Mouse (Mus musculus) embryonic facial prominence, embryonic 10.5 days (tissue): ENCODE data around the gene Rsph3b. TPM values are rescaled to one million over a fixed set of nuclear protein-coding genes. Genes with fewer than 3 reads are reported as not detected.

Experiments used
- DNase-seq: peaks from one replicate; pipeline ENCODE4 v3.0.0-alpha.2; 2017; ENCODE audit warnings: low spot score
- H3K27ac ChIP-seq: fragments of 300-500 bp; sonication (generic); replicated peaks from 2 replicates; pipeline ENCODE4 v1.5.1; 2016; ENCODE audit warnings: mild to moderate bottlenecking
- H3K27me3 ChIP-seq: fragments of 300-500 bp; sonication (generic); replicated peaks from 2 replicates; pipeline ENCODE4 v1.6.1; 2016; ENCODE audit warnings: low read depth, mild to moderate bottlenecking; ENCODE audit not compliant: poor library complexity, severe bottlenecking
- H3K36me3 ChIP-seq: fragments of 300-500 bp; sonication (generic); replicated peaks from 2 replicates; pipeline ENCODE4 v1.6.1; 2016; ENCODE audit warnings: mild to moderate bottlenecking, moderate library complexity
- H3K4me1 ChIP-seq: fragments of 300-500 bp; sonication (generic); 2 replicates; pipeline ENCODE4 v1.6.1; 2016
- H3K4me3 ChIP-seq: fragments of 300-500 bp; sonication (generic); 2 replicates; pipeline ENCODE4 v1.5.1; 2016; ENCODE audit warnings: mild to moderate bottlenecking, moderate library complexity
- H3K9me3 ChIP-seq: fragments of 300-500 bp; sonication (generic); 2 replicates; pipeline ENCODE4 v1.6.1; 2016; ENCODE audit warnings: mild to moderate bottlenecking
- WGBS: fragments of 180-500 bp; shearing (Covaris S2); methylation state at CpG from one replicate; pipeline ENCODE4 v1.1.7; 2016; 5-methylcytosine and 5-hydroxymethylcytosine counted together
- polyA plus RNA-seq: library from polyadenylated mRNA; unstranded; fragments of >200 nt; fragmentation: Nextera tagmentation; extraction: Ambion mirVana; gene quantifications from 2 replicates; pipeline ENCODE4 v1.2.1, GENCODE M21; 2016

Gene Rsph3b
- polyA plus RNA-seq, 1 experiment from 2014 or later, result 31.5 TPM

GRCm38 (mm10) chr17:6868810-6869209, 79.7 kb downstream of the Rsph3b start:
- Histone ChIP-seq H3K36me3 (no peaks in the 10 kb centered on the region), H3K4me3 (no peak overlapping the region)

DNA sequence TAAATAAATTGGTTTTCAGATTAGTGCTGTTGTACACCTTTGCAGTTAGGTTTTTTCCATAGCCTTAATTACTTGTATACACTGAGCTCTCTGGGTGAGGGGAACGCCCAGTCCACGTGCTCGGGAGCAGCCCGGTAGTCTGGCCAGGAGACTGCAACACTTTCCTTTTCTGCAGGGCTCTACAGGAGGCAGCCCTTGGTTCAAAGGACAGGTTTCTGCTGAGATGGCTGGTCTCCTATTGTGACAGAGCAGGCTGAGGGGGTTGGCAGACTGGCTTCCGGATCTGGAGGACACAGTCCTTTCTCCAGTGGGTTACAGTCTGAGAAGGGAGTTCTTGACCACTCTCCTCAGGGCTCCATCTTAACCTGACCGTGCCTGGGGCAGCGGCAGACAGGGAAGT, 80.7 kb downstream of the Rsph3b start:
- Histone ChIP-seq H3K4me1 (peaks cover 23% of the 10 kb centered on the region), H3K4me3 (no peak overlapping the region), H3K9me3 (no peaks in the 10 kb centered on the region), H3K27ac (no peak overlapping the region), H3K36me3 (no peaks in the 10 kb centered on the region), H3K27me3 (peaks cover 36% of the 10 kb centered on the region)
- DNase-seq, result no peak
- 22% methylated on average over 7 of the region's 7 CpGs for WGBS

More at GRCm38 (mm10) chr17:6868810-6869209, 79.7 kb downstream of the Rsph3b start:
- peaks cover 23% of the 10 kb centered on the region for H3K4me1 ChIP-seq
- H3K27me3 ChIP-seq, result peaks cover 26% of the 10 kb centered on the region
- DNase-seq, result no peak
- peaks cover 3% of the 10 kb centered on the region; the same call in 1 of the 2 replicates for H3K9me3 ChIP-seq
- no peak overlapping the region; the same call in 1 of the 2 replicates for H3K27ac ChIP-seq

DNA sequence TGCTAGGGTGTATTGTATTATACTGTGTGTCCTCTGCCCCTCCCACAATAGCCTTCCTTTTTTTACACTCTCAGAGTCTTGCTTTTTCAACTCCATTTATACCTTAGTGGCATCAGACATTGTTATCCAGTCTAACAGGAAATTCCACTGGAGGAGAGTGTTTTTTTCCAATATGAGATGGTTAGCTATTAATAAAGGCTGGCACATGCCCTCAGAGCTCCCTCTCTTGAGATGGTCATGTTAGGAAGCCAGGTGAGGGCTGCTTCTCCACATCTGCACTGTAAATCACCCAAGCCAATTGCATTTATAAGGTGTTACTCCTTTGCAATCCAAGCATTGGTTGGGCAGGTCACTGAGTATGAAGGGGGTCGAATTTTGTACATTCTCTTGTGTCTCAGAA, 81.9 kb downstream of the Rsph3b start:
- no peaks in the 10 kb centered on the region for H3K36me3 ChIP-seq
- H3K9me3 ChIP-seq, result no peaks in the 10 kb centered on the region
- no peak for DNase-seq
- H3K27me3 ChIP-seq, result peaks cover 48% of the 10 kb centered on the region
- 70% methylated on average over 1 of the region's 1 CpGs for WGBS
- H3K4me3 ChIP-seq, result no peak overlapping the region
- peaks cover 31% of the 10 kb centered on the region for H3K4me1 ChIP-seq
- no peak overlapping the region for H3K27ac ChIP-seq

- Histone ChIP-seq H3K9me3 (no peaks in the 10 kb centered on the region), H3K4me1 (peaks cover 41% of the 10 kb centered on the region), H3K4me3 (no peak overlapping the region), H3K27ac (no peak overlapping the region), H3K27me3 (peaks cover 58% of the 10 kb centered on the region), H3K36me3 (no peaks in the 10 kb centered on the region)
- no peak for DNase-seq
- 63% methylated on average over 5 of the region's 5 CpGs for WGBS
Measured at GRCm38 (mm10) chr17:6865580-6865979, 82.9 kb downstream of the Rsph3b start.

- Histone ChIP-seq H3K27me3 (peaks cover 65% of the 10 kb centered on the region), H3K27ac (no peak overlapping the region), H3K9me3 (no peaks in the 10 kb centered on the region), H3K36me3 (no peaks in the 10 kb centered on the region), H3K4me1 (peaks cover 48% of the 10 kb centered on the region), H3K4me3 (no peak overlapping the region)
- WGBS, result 29% methylated on average over 13 of the region's 13 CpGs
- DNase-seq, result no peak
Measured at GRCm38 (mm10) chr17:6864869-6865268, 83.6 kb downstream of the Rsph3b start.

GRCm38 (mm10) chr17:6863521-6863920, 85.0 kb downstream of the Rsph3b start:
- H3K9me3 ChIP-seq, result no peaks in the 10 kb centered on the region
- no peak overlapping the region for H3K27ac ChIP-seq
- DNase-seq, result no peak
- peaks cover 76% of the 10 kb centered on the region for H3K27me3 ChIP-seq
- H3K4me1 ChIP-seq, result peaks cover 45% of the 10 kb centered on the region
- no peaks in the 10 kb centered on the region for H3K36me3 ChIP-seq
- 76% methylated on average over 6 of the region's 6 CpGs for WGBS
- H3K4me3 ChIP-seq, result no peak overlapping the region

GRCm38 (mm10) chr17:6862040-6862780, 86.3 kb downstream of the Rsph3b start:
- H3K27me3 ChIP-seq, result peaks cover 76% of the 10 kb centered on the region
- H3K9me3 ChIP-seq, result no peaks in the 10 kb centered on the region
- peak overlapping the region; percentile 55 for H3K4me3 ChIP-seq
- DNase-seq, result no peak
- H3K27ac ChIP-seq, result peak overlapping the region; percentile 85
- H3K4me1 ChIP-seq, result peaks cover 36% of the 10 kb centered on the region
- no peaks in the 10 kb centered on the region for H3K36me3 ChIP-seq
- WGBS, result 54% methylated on average over 12 of the region's 12 CpGs

DNA sequence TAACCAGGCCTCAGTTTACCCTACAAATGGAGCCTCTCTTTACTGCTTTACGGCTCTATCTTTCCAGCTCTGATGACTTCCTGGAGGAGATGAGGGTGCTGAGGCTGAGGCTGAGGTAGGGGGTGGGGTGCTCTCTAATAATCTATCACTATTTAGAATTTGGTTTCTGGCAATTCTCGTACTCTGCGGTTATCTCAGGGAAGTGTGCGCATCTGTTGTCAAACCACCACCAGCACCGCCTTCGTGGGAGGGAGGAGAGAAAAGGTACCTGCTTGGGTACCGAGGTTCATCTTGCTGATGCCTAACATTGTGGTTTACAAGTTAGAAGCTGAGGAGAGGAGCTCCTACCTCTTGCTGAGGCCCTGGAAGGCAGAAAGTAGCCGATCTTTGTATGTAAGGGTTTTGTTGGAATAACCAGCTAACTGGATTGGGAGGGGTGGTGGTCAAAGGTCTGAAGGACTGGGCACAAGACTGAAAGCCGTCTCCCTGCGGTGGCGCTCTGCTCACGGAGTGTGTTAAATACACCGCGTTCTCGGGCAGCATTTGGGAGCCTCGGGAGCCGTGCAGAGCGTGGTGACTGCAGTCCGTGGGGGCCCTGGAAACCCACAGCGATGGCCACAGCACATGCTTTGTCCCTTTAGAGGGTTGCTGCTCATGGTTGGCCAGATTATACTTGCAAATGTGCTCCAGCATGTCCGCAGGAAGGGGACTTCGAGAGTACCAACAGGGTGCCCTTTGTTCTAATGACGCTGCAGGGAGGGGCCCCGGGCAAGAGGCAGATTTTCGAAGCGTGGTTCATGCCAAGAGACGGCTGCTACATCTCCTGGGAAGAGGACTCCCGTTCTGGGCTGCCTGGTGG, 87.1 kb downstream of the Rsph3b start:
- peak overlapping the region; percentile 85 for H3K27ac ChIP-seq
- no peaks in the 10 kb centered on the region for H3K36me3 ChIP-seq
- 3% methylated on average over 28 of the region's 28 CpGs for WGBS

GRCm38 (mm10) chr17:6860491-6860897, 88.0 kb downstream of the Rsph3b start:
- H3K27me3 ChIP-seq, result peaks cover 67% of the 10 kb centered on the region
- no peaks in the 10 kb centered on the region for H3K9me3 ChIP-seq
- 7% methylated on average over 12 of the region's 12 CpGs for WGBS
- H3K27ac ChIP-seq, result peak overlapping the region; percentile 72
- DNase-seq, result peak; percentile 42
- no peak overlapping the region for H3K4me3 ChIP-seq
- no peaks in the 10 kb centered on the region for H3K36me3 ChIP-seq
- H3K4me1 ChIP-seq, result peaks cover 36% of the 10 kb centered on the region

More for the DNA sequence above, 87.1 kb downstream of the Rsph3b start:
- Histone ChIP-seq H3K4me1 (peaks cover 36% of the 10 kb centered on the region), H3K9me3 (no peaks in the 10 kb centered on the region), H3K4me3 (peak overlapping the region; percentile 55), H3K27me3 (peaks cover 76% of the 10 kb centered on the region)
- DNase-seq, result peak; percentile 67

GRCm38 (mm10) chr17:6860067-6860466, 88.4 kb downstream of the Rsph3b start:
- no peak for DNase-seq
- no peak overlapping the region for H3K4me3 ChIP-seq
- no peaks in the 10 kb centered on the region for H3K36me3 ChIP-seq
- 17% methylated on average over 4 of the region's 4 CpGs for WGBS
- H3K9me3 ChIP-seq, result no peaks in the 10 kb centered on the region
- peaks cover 36% of the 10 kb centered on the region for H3K4me1 ChIP-seq
- peak overlapping the region; percentile 72 for H3K27ac ChIP-seq
- H3K27me3 ChIP-seq, result peaks cover 63% of the 10 kb centered on the region
